Mouse (Mus musculus) embryonic facial prominence, embryonic 10.5 days (tissue): ENCODE measurements around the gene H1foo. TPM values are rescaled to one million over a fixed set of nuclear protein-coding genes. Genes with fewer than 3 reads are reported as not detected.

ENCODE experiments used
- DNase-seq: peaks from one replicate; pipeline ENCODE4 v3.0.0-alpha.2; 2017; ENCODE audit warnings: low spot score
- H3K27ac ChIP-seq: fragments of 300-500 bp; sonication (generic); replicated peaks from 2 replicates; pipeline ENCODE4 v1.5.1; 2016; ENCODE audit warnings: mild to moderate bottlenecking
- H3K27me3 ChIP-seq: fragments of 300-500 bp; sonication (generic); replicated peaks from 2 replicates; pipeline ENCODE4 v1.6.1; 2016; ENCODE audit warnings: low read depth, mild to moderate bottlenecking; ENCODE audit not compliant: poor library complexity, severe bottlenecking
- H3K36me3 ChIP-seq: fragments of 300-500 bp; sonication (generic); replicated peaks from 2 replicates; pipeline ENCODE4 v1.6.1; 2016; ENCODE audit warnings: mild to moderate bottlenecking, moderate library complexity
- H3K4me1 ChIP-seq: fragments of 300-500 bp; sonication (generic); 2 replicates; pipeline ENCODE4 v1.6.1; 2016
- H3K4me3 ChIP-seq: fragments of 300-500 bp; sonication (generic); 2 replicates; pipeline ENCODE4 v1.5.1; 2016; ENCODE audit warnings: mild to moderate bottlenecking, moderate library complexity
- H3K9me3 ChIP-seq: fragments of 300-500 bp; sonication (generic); 2 replicates; pipeline ENCODE4 v1.6.1; 2016; ENCODE audit warnings: mild to moderate bottlenecking
- WGBS: fragments of 180-500 bp; shearing (Covaris S2); methylation state at CpG from one replicate; pipeline ENCODE4 v1.1.7; 2016; 5-methylcytosine and 5-hydroxymethylcytosine counted together
- polyA plus RNA-seq: library from polyadenylated mRNA; unstranded; fragments of >200 nt; fragmentation: Nextera tagmentation; extraction: Ambion mirVana; gene quantifications from 2 replicates; pipeline ENCODE4 v1.2.1, GENCODE M21; 2016

H1foo gene
- polyA plus RNA-seq, 1 experiment from 2014 or later, result not detected

- DNase-seq, result peak; percentile 18
- Histone ChIP-seq H3K4me1 (peaks cover 65% of the 10 kb centered on the region), H3K36me3 (no peaks in the 10 kb centered on the region), H3K27ac (peak overlapping the region; percentile 63), H3K27me3 (peaks cover 93% of the 10 kb centered on the region), H3K9me3 (no peaks in the 10 kb centered on the region), H3K4me3 (peak overlapping the region; percentile 62)
- 26% methylated on average over 10 of the region's 10 CpGs for WGBS
Observed at GRCm38 (mm10) chr6:115991881-115992620, 47.3 kb downstream of the H1foo start.

DNA sequence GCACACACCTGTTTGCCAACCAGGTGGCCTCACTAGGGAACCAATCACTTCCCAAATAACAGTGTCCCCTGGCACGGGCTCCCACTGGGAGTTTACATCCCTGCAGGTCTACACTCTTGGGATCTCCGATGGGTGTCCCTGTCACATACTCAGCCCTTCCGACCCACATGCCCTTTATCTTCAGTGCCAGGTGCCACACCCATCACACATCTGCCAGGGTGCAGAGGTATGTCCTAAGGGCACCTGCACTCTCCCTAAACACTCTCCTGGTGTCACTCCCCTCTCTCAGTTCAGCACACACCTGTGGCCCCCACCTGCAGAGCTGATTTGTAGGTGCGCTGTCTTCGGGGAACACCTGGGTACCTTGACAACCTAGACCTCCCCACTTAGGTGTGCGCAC, 48.2 kb downstream of the H1foo start:
- no peak for DNase-seq
- Histone ChIP-seq H3K4me1 (peaks cover 68% of the 10 kb centered on the region), H3K36me3 (no peaks in the 10 kb centered on the region), H3K27me3 (peaks cover 88% of the 10 kb centered on the region), H3K9me3 (no peaks in the 10 kb centered on the region), H3K4me3 (peak overlapping the region; percentile 62), H3K27ac (peak overlapping the region; percentile 76)
- WGBS, result 37% methylated on average over 6 of the region's 6 CpGs

GRCm38 (mm10) chr6:115993463-115994145, 48.9 kb downstream of the H1foo start:
- DNase-seq, result peak; percentile 52
- H3K4me3 ChIP-seq, result peak overlapping the region; percentile 62
- peak overlapping the region; percentile 76 for H3K27ac ChIP-seq
- H3K4me1 ChIP-seq, result peaks cover 74% of the 10 kb centered on the region
- no peaks in the 10 kb centered on the region for H3K9me3 ChIP-seq
- H3K36me3 ChIP-seq, result no peaks in the 10 kb centered on the region
- peaks cover 83% of the 10 kb centered on the region for H3K27me3 ChIP-seq
- WGBS, result 2% methylated on average over 86 of the region's 86 CpGs

DNA sequence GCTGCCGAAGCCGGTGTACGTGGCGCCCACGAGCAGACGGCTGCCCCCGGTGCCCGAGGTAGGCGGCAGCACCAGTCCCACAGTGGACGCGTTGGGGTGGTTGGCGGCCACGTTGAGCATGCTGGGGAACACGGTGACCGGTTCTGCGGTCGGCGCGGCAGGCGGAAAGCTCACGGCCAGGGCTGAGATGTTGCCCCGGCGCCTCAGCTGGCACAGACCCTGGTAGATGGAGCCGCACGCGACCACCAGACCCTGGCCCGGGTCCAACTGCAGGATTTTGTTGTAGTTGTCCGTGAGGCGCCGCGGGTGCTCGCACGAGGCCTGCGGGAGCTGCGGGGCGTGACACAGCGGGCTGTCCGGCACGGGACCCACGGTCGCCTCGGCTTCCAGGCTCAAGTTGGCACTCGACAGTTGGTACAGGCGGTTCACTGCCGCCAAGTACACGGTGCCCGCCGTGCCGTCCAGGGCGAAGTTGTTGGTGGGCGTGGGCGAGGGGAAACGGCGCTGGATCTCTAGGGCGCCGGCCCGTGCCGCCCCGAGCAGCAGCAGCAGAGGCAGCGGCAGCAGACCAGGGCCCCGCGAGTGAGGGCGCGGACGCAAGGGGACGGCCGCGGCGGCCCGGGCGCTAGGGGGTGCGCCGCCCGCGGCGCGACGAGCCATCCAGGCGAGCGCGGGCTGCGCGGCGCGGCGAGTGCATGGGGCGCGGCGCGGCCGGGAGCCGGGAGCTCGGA, 49.6 kb downstream of the H1foo start:
- peak overlapping the region; percentile 62 for H3K4me3 ChIP-seq
- peaks cover 81% of the 10 kb centered on the region for H3K4me1 ChIP-seq
- 2% methylated on average over 93 of the region's 93 CpGs for WGBS
- DNase-seq, result peak; percentile 51
- peaks cover 76% of the 10 kb centered on the region for H3K27me3 ChIP-seq
- no peaks in the 10 kb centered on the region for H3K36me3 ChIP-seq
- H3K27ac ChIP-seq, result peak overlapping the region; percentile 76
- no peaks in the 10 kb centered on the region for H3K9me3 ChIP-seq

GRCm38 (mm10) chr6:115994877-115995520, 50.3 kb downstream of the H1foo start, which contains the start of gene Plxnd1:
Gene Plxnd1 (minus strand): TSS chr6:115995005.
- WGBS, result 2% methylated on average over 49 of the region's 51 CpGs
- Histone ChIP-seq H3K27me3 (peaks cover 69% of the 10 kb centered on the region), H3K9me3 (no peaks in the 10 kb centered on the region), H3K4me3 (peak within 1 kb of the TSS; percentile 62), H3K36me3 (no peaks in the 10 kb centered on the region), H3K27ac (peak within 1 kb of the TSS; percentile 76), H3K4me1 (peaks cover 82% of the 10 kb centered on the region)
- DNase-seq, result peak; percentile 96

DNA sequence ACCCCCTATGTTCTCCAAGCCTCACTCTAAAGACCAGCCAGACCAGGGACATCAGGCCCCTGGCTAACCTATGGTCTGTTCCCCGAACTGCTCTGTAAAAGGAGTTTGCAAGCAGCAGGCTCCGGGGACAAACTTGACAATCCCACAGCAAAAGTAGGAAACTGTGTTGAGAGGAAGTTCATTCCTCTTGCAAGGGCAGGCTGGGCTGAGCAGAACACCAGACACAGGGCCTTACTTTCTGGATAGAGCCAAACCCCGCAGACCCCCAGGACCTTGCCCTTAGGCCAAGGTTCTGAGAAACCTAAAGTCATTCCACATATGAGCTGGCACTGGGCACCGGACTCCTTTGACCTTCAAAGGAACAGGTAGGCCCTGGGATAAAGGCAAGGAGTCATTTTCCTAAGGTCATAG, 50.8 kb downstream of the H1foo start:
- peak; percentile 19 for DNase-seq
- Histone ChIP-seq H3K4me1 (peaks cover 79% of the 10 kb centered on the region), H3K36me3 (no peaks in the 10 kb centered on the region), H3K4me3 (peak overlapping the region; percentile 62), H3K27ac (peak overlapping the region; percentile 67), H3K9me3 (no peaks in the 10 kb centered on the region), H3K27me3 (peaks cover 63% of the 10 kb centered on the region)
- 57% methylated on average over 4 of the region's 4 CpGs for WGBS

GRCm38 (mm10) chr6:115996171-115996851, 51.6 kb downstream of the H1foo start:
- WGBS, result 23% methylated on average over 6 of the region's 6 CpGs
- peak; percentile 36 for DNase-seq
- Histone ChIP-seq H3K27me3 (peaks cover 56% of the 10 kb centered on the region), H3K9me3 (no peaks in the 10 kb centered on the region), H3K27ac (peak overlapping the region; percentile 67), H3K4me1 (peaks cover 72% of the 10 kb centered on the region), H3K4me3 (0 out of 2 replicates have a peak overlapping the region, but pooled peaks have one; percentile 62), H3K36me3 (no peaks in the 10 kb centered on the region)

DNA sequence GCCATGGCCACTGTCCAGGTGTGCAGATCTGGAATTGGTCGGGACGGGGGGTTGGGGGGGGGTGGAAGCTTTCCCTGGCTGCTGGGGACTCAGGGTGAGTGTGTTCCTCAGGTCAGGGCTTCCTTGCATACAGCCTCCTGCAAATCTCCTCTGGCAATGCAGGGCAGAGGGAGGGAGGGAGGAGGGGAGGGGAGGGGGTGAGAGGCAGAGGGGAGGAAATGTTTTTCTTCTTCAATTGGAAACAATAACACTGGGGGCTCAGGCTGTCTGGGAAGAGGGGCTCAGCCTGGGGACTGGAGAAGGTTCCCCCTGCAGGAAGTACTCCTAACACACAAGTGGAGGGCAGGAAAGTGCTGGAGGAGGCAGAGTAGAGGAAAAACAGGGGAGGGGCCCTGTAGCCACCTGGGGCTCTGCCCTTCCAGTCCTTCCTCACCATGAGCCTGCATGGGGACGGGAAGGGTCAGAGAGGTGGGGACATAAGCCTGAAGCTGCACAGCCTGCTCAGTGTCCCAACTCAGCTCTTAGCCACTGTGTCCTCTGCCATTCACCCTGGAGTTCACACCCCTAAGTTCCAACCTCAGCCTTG, 53.1 kb downstream of the H1foo start:
- peak; percentile 69 for DNase-seq
- peak overlapping the region; percentile 26; the same call in 1 of the 2 replicates for H3K4me3 ChIP-seq
- H3K27ac ChIP-seq, result peak overlapping the region; percentile 67
- H3K4me1 ChIP-seq, result peaks cover 64% of the 10 kb centered on the region
- peaks cover 46% of the 10 kb centered on the region for H3K27me3 ChIP-seq
- no peaks in the 10 kb centered on the region for H3K9me3 ChIP-seq
- no peaks in the 10 kb centered on the region for H3K36me3 ChIP-seq
- 12% methylated on average over 3 of the region's 3 CpGs for WGBS

GRCm38 (mm10) chr6:115998758-115999157, 54.0 kb downstream of the H1foo start:
- no peak for DNase-seq
- WGBS, result 73% methylated on average over 7 of the region's 7 CpGs
- Histone ChIP-seq H3K36me3 (no peaks in the 10 kb centered on the region), H3K4me3 (no peak overlapping the region), H3K9me3 (no peaks in the 10 kb centered on the region), H3K4me1 (peaks cover 61% of the 10 kb centered on the region), H3K27me3 (peaks cover 37% of the 10 kb centered on the region), H3K27ac (peak overlapping the region; percentile 67)

GRCm38 (mm10) chr6:115999227-115999626, 54.5 kb downstream of the H1foo start:
- Histone ChIP-seq H3K4me1 (peaks cover 61% of the 10 kb centered on the region), H3K36me3 (no peaks in the 10 kb centered on the region), H3K27ac (peak overlapping the region; percentile 67; the same call in 1 of the 2 replicates), H3K9me3 (no peaks in the 10 kb centered on the region), H3K27me3 (peaks cover 33% of the 10 kb centered on the region), H3K4me3 (no peak overlapping the region)
- WGBS, result 78% methylated on average over 2 of the region's 2 CpGs
- no peak for DNase-seq
